Mouse (Mus musculus) ovary, postnatal 14 days (tissue): Measurements from ENCODE around the gene Bicral.

Experiments
- DNase-seq: peaks from one replicate; pipeline ENCODE4 v3.0.0; 2022; ENCODE audit warnings: low spot score

Gene Bicral

GRCm38 (mm10) chr17:46751056-46751793 lies 107.1 kb downstream of the Bicral start:
- no peak for DNase-seq

DNA sequence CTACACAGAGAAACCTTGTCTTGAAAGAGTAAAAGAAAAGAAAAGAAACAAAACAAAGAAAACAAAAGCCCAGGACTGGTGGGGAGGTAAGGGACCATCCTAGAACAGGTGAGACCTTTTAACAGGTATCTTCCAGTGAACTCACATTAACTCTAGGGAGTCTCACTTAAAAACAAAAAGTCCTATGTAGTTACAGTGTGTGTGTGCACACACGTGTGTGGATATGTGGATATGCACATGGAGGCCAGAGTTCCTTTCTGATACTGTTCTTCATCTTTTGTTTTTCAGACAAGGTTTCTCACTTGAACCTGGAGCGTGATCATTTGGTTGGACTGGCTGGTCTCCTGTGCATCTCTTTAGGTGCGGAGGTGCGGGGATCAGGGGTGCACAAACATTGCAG lies 107.7 kb downstream of the Bicral start:
- DNase-seq: no peak

GRCm38 (mm10) chr17:46749282-46749681 lies 109.0 kb downstream of the Bicral start:
- DNase-seq: no peak
